Mouse (Mus musculus) retina, adult 2 months (tissue): ENCODE measurements at regions not wholly inside any gene's neighbourhood (a gene's known extent, or its start where the extent isn't known, plus 50 kb on each side); places are given as distances from the start of the nearest gene placed in this dataset.
"Not testable (repeated sequence)": the region's sequence is repeated elsewhere in the genome, so short reads cannot be mapped to it uniquely, and the experiment has no call there.

Source experiments
- DNase-seq: peaks from one replicate; pipeline ENCODE4 v3.0.0-alpha.2; 2012; ENCODE audit warnings: low read depth, low spot score

- DNase-seq = no peak
Measured at GRCm38 (mm10) chr2:48315306-48315705, 498.6 kb upstream of the Acvr2a start.

- DNase-seq = no peak
Measured at GRCm38 (mm10) chr2:48316180-48316889, 497.6 kb upstream of the Acvr2a start.

- DNase-seq = no peak
Measured at GRCm38 (mm10) chr2:48317821-48318220, 496.1 kb upstream of the Acvr2a start.

- DNase-seq = no peak
Measured at GRCm38 (mm10) chr2:48318384-48319030, 495.4 kb upstream of the Acvr2a start.

GRCm38 (mm10) chr2:48321471-48321870 lies 492.4 kb upstream of the Acvr2a start:
- no peak for DNase-seq

GRCm38 (mm10) chr2:48322278-48322677 lies 491.6 kb upstream of the Acvr2a start:
- DNase-seq = no peak

- no peak for DNase-seq
Measured at GRCm38 (mm10) chr2:48328204-48328603, 485.7 kb upstream of the Acvr2a start.

- no peak for DNase-seq
Measured at GRCm38 (mm10) chr2:48332783-48333182, 481.1 kb upstream of the Acvr2a start.

GRCm38 (mm10) chr2:48348021-48348420 lies 465.9 kb upstream of the Acvr2a start:
- no peak for DNase-seq

- no peak for DNase-seq
Measured at GRCm38 (mm10) chr2:48349794-48350193, 464.1 kb upstream of the Acvr2a start.

- no peak for DNase-seq
Measured at GRCm38 (mm10) chr2:48350206-48350605, 463.7 kb upstream of the Acvr2a start.

GRCm38 (mm10) chr2:48371572-48371971 lies 442.3 kb upstream of the Acvr2a start:
- DNase-seq = not testable (repeated sequence)

GRCm38 (mm10) chr2:48373086-48373485 lies 440.8 kb upstream of the Acvr2a start:
- no peak for DNase-seq

GRCm38 (mm10) chr2:48374302-48374701 lies 439.6 kb upstream of the Acvr2a start:
- DNase-seq = no peak

GRCm38 (mm10) chr2:48378160-48378559 lies 435.7 kb upstream of the Acvr2a start:
- DNase-seq = no peak

- DNase-seq = no peak
Measured at GRCm38 (mm10) chr2:48378749-48379148, 435.2 kb upstream of the Acvr2a start.

GRCm38 (mm10) chr2:48380140-48380539 lies 433.8 kb upstream of the Acvr2a start:
- no peak for DNase-seq

GRCm38 (mm10) chr2:48380786-48381185 lies 433.1 kb upstream of the Acvr2a start:
- DNase-seq = no peak

GRCm38 (mm10) chr2:48381481-48382075 lies 432.3 kb upstream of the Acvr2a start:
- no peak for DNase-seq

GRCm38 (mm10) chr2:48398504-48398903 lies 415.4 kb upstream of the Acvr2a start:
- DNase-seq = no peak

- no peak for DNase-seq
Measured at GRCm38 (mm10) chr2:48399191-48399590, 414.7 kb upstream of the Acvr2a start.

- DNase-seq = no peak
Measured at GRCm38 (mm10) chr2:48402813-48403212, 411.1 kb upstream of the Acvr2a start.

- DNase-seq = no peak
Measured at GRCm38 (mm10) chr2:48404460-48404859, 409.4 kb upstream of the Acvr2a start.
